Mouse (Mus musculus) midbrain, embryonic 11.5 days (tissue): ENCODE measurements at regions not wholly inside any gene's neighbourhood (a gene's known extent, or its start where the extent isn't known, plus 50 kb on each side); places are given as distances from the start of the nearest gene placed in this dataset.

Experiments
- ATAC-seq: fragments of 200-750 bp; cut with Nextera tagmentation; 2 replicates; pipeline ENCODE4 v1.8.0; 2017; ENCODE audit warnings: moderate TSS enrichment, moderate library complexity; ENCODE audit not compliant: low FRiP score
- DNase-seq: peaks from one replicate; pipeline ENCODE4 v3.0.0; 2015; ENCODE audit warnings: low spot score; ENCODE audit errors: missing footprints
- H3K27ac ChIP-seq: fragments of 300-500 bp; sonication (generic); 2 replicates; pipeline ENCODE4 v1.5.1; 2014; ENCODE audit warnings: low read depth, low read length
- H3K27me3 ChIP-seq: fragments of 300-500 bp; sonication (generic); 2 replicates; pipeline ENCODE4 v1.6.1; 2014; ENCODE audit warnings: mild to moderate bottlenecking, low read length, moderate library complexity, mixed read lengths; ENCODE audit not compliant: control insufficient read depth, insufficient read depth
- H3K36me3 ChIP-seq: fragments of 300-500 bp; sonication (generic); 2 replicates; pipeline ENCODE4 v1.6.1; 2014; ENCODE audit warnings: mild to moderate bottlenecking, low read length, moderate library complexity, mixed read lengths; ENCODE audit not compliant: control insufficient read depth, insufficient read depth
- H3K4me1 ChIP-seq: fragments of 300-500 bp; sonication (generic); 2 replicates; pipeline ENCODE4 v1.6.1; 2014; ENCODE audit warnings: low read length; ENCODE audit not compliant: control insufficient read depth, insufficient read depth
- H3K4me2 ChIP-seq: fragments of 300-500 bp; sonication (generic); 2 replicates; pipeline ENCODE4 v1.6.1; 2014; ENCODE audit warnings: mild to moderate bottlenecking, moderate library complexity
- H3K4me3 ChIP-seq: fragments of 300-500 bp; sonication (generic); 2 replicates; pipeline ENCODE4 v1.5.1; 2014; ENCODE audit warnings: low read depth, low read length
- H3K9ac ChIP-seq: fragments of 300-500 bp; sonication (generic); 2 replicates; pipeline ENCODE4 v1.6.1; 2014; ENCODE audit warnings: low read length
- H3K9me3 ChIP-seq: fragments of 300-500 bp; sonication (generic); 2 replicates; pipeline ENCODE4 v1.6.1; 2016; ENCODE audit warnings: low read length; ENCODE audit not compliant: control insufficient read depth
- WGBS: fragments of 180-500 bp; shearing (Covaris S2); extraction: QIAGEN DNeasy Blood & Tissue Kit; methylation state at CpG from one replicate; pipeline ENCODE4 v1.1.7; 2014; 5-methylcytosine and 5-hydroxymethylcytosine counted together

DNA sequence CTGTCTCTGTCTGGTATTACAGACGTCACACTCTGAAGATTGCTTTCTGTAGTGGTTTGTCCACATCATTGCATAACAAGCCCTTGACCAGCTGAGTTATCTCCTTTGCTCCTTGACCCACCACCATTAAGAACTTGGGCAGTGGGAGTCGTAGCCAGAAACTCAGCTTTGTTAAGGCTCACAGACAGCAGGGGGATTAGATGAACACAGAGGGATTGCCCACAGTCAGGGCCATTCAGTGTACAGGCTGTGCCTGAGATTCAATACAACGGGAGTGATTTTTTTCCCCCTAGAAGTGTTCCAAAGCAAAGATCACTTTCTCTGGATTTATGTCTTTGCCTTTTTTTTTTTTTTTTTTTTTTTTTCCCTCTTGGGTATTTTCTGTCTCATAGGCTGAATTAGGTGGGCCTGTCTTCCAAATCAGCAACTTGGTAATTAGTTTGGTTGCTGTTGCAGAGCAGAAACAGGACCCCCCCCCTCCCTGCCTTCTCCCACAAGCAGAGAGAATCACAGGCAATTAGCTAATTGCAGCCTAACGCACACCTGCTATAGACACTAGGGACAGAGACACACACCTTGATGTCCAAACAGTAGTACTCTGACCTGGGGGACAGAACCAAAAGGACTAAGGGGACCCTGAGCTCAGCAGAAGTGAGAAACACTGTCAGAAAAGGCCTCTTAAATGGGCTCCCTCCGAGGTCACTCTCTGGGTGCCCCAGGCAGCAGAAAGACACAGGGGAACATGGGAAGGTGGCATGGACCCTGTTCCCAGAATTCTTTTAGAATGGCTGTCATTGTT is 340.4 kb upstream of the Dynlrb2 start:
- Histone ChIP-seq H3K4me2 (no peak overlapping the region), H3K36me3 (no peaks in the 10 kb centered on the region), H3K4me1 (no peaks in the 10 kb centered on the region), H3K4me3 (no peak overlapping the region), H3K9me3 (no peaks in the 10 kb centered on the region), H3K27ac (no peak overlapping the region), H3K27me3 (no peaks in the 10 kb centered on the region), H3K9ac (no peak overlapping the region)
- WGBS = 36% methylated on average over 5 of the region's 5 CpGs
- DNase-seq (peak; percentile 80), ATAC-seq (no peak)

DNA sequence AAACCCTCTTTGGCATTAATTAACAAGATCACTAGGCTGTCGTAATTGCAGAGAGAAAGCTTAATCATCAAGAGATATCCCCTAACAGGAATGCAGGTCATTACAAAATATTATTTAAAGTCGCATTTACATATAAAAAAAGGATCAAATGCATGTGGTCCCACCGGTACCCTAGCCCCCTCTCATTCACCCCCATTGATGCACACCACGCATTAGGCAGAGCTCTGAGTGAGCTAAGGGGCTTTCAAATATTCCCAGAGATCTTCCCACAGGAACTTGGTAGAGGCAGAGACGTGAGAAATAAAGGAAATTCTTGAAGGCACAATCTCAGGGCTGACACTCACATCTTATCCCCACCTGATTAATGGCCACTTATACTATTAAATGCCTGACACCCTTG is 343.8 kb upstream of the Dynlrb2 start:
- WGBS = 76% methylated on average over 5 of the region's 5 CpGs
- ATAC-seq = no peak
- H3K27ac ChIP-seq = no peak overlapping the region
- peak; percentile 21 for DNase-seq
- H3K36me3 ChIP-seq = no peaks in the 10 kb centered on the region
- no peaks in the 10 kb centered on the region for H3K4me1 ChIP-seq
- no peaks in the 10 kb centered on the region for H3K9me3 ChIP-seq
- H3K9ac ChIP-seq = no peak overlapping the region
- no peak overlapping the region for H3K4me3 ChIP-seq
- no peak overlapping the region for H3K4me2 ChIP-seq
- H3K27me3 ChIP-seq = no peaks in the 10 kb centered on the region

DNA sequence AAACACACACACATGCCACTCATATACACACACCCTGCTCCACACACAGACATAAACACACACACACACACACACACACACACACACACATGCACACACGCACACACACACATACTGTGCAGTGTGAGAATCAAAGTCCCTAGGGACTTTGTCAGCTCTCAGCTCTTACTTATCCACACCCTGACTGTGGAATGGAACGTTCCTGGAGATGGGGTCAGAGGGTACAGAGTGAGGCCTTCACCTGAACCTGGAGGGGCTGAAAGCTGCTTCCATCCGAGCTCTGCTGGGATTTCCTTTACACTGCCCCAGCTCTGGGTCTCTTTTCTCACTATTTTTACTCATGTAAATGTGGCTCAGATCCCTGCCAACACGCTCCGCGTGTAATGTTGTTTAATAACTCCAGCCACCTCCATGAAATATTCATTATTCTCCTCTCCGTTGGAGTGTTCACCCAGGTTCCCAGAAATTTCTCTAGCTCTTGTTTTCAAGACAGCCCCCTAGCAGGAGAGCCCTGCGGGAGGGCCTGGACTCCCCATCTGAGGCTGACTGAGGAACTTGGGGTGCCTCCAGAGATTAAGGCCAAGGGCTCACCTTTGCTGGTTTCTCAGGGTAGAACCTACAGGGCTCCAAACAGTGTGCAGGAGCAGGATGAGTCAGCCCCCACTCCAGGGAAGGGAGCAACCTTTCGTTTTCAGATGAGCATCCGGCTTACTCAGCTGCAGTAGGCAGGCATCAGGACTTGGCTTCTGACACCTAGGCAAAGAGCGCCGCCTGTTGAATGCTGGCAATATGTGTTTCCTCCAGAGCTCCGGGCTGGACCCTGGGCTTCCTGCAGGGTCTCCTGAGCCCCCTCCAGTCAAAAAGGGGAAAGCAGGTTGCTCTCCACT is 360.8 kb upstream of the Dynlrb2 start:
- no peak overlapping the region for H3K9ac ChIP-seq
- no peaks in the 10 kb centered on the region for H3K27me3 ChIP-seq
- WGBS = 51% methylated on average over 13 of the region's 13 CpGs
- no peaks in the 10 kb centered on the region for H3K9me3 ChIP-seq
- no peaks in the 10 kb centered on the region for H3K36me3 ChIP-seq
- H3K4me2 ChIP-seq = no peak overlapping the region
- H3K27ac ChIP-seq = no peak overlapping the region
- peak; percentile 87 for DNase-seq
- H3K4me1 ChIP-seq = no peaks in the 10 kb centered on the region
- peak; percentile 27; the same call in 1 of the 2 replicates for ATAC-seq
- H3K4me3 ChIP-seq = no peak overlapping the region

DNA sequence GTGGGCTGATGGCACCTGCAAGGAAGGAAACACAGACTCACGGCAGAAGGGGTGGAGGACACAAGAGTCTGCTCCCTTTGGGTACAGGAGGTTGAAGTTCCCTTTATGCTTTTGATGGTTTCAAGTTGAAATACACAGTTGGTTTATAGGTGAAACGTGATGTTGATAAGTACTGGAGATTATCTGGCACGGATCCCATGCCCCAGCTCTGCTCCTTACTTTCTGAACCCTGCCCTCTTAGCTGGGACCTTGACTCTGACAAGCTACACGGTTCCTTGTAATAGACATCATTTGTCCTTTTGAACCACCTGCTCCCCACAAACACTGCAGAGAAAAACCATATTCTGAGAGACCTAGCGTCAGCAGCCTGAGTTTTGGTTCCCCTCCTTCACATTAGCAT is 363.4 kb upstream of the Dynlrb2 start:
- no peaks in the 10 kb centered on the region for H3K27me3 ChIP-seq
- ATAC-seq (no peak), DNase-seq (no peak)
- no peak overlapping the region for H3K4me3 ChIP-seq
- no peak overlapping the region for H3K4me2 ChIP-seq
- H3K9ac ChIP-seq = no peak overlapping the region
- no peaks in the 10 kb centered on the region for H3K36me3 ChIP-seq
- no peaks in the 10 kb centered on the region for H3K4me1 ChIP-seq
- H3K27ac ChIP-seq = no peak overlapping the region
- whole genome bisulfite sequencing = 89% methylated on average over 5 of the region's 5 CpGs
- H3K9me3 ChIP-seq = no peaks in the 10 kb centered on the region

DNA sequence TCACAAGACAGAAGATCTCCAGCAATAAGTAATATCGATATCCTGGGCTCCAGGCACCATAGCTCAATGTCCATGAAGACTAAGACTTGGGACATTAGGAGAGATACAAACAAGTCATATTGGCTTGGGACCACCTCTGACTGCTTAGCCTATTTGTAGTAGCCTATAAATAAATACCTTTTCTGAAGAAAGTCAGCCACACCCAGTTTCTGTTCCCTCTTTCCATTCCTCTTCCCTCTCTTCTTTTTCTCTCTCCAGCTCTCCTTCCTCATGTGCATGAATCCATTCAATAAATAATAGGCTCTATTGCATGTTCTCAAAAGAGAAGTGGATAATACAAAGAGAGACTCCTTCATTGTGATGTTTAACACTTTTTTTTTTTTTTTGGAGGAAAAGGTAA is 364.8 kb upstream of the Dynlrb2 start:
- no peak overlapping the region for H3K4me3 ChIP-seq
- ATAC-seq (no peak), DNase-seq (no peak)
- no peak overlapping the region for H3K4me2 ChIP-seq
- no peak overlapping the region for H3K27ac ChIP-seq
- no peaks in the 10 kb centered on the region for H3K36me3 ChIP-seq
- no peaks in the 10 kb centered on the region for H3K9me3 ChIP-seq
- H3K4me1 ChIP-seq = no peaks in the 10 kb centered on the region
- no peak overlapping the region for H3K9ac ChIP-seq
- WGBS = 86% methylated on average over 1 of the region's 1 CpGs
- no peaks in the 10 kb centered on the region for H3K27me3 ChIP-seq

DNA sequence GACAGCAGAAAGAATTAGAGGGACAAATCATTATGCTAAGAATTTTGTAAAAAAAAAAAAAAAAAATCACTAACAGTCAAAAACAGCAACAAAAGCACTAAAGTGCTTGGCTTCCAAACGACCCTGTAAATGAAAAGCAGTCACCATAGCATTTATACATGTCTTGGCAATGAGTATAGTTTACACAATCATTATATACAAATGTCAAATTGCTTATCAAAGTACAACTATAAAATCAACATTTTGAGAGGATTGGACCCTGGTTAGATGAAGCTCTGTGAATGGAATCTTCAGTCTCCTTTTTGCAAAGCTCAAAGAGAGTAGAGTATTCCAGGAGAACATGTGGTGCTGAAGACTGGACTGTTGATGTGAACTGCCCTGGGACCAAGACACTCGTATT is 367.0 kb upstream of the Dynlrb2 start:
- H3K4me2 ChIP-seq = no peak overlapping the region
- WGBS = 75% methylated on average over 2 of the region's 2 CpGs
- H3K4me1 ChIP-seq = no peaks in the 10 kb centered on the region

DNA sequence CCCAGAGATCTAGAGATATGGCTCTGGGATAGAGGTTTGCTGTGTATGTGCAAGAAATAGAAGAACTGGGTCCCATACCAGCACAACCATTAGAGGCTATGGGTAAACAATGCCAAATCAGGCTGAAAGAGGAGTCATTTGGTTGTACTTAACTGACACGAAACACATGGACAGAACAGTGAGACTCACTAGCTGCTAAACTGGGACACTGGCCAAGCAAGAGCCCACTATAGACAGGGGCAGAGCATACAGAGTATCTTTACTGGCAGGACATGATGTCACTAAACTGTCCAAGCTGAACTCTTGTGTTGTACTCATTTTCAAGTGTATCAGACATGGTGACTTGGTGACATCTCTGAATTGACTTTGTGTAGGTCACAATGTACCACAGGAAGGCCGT is 371.3 kb upstream of the Dynlrb2 start:
- ATAC-seq (no peak), DNase-seq (no peak)
- H3K36me3 ChIP-seq = no peaks in the 10 kb centered on the region
- H3K27ac ChIP-seq = no peak overlapping the region
- H3K4me2 ChIP-seq = no peak overlapping the region
- H3K4me1 ChIP-seq = no peaks in the 10 kb centered on the region
- no peak overlapping the region for H3K4me3 ChIP-seq
- WGBS = 86% methylated on average over 2 of the region's 2 CpGs
- H3K27me3 ChIP-seq = no peaks in the 10 kb centered on the region
- H3K9me3 ChIP-seq = no peaks in the 10 kb centered on the region
- H3K9ac ChIP-seq = no peak overlapping the region

More for the DNA sequence above, 367.0 kb upstream of the Dynlrb2 start:
- no peak for ATAC-seq
- H3K9me3 ChIP-seq = no peaks in the 10 kb centered on the region
- H3K9ac ChIP-seq = no peak overlapping the region
- no peaks in the 10 kb centered on the region for H3K27me3 ChIP-seq
- no peak overlapping the region for H3K4me3 ChIP-seq
- H3K27ac ChIP-seq = no peak overlapping the region
- DNase-seq = no peak
- no peaks in the 10 kb centered on the region for H3K36me3 ChIP-seq

DNA sequence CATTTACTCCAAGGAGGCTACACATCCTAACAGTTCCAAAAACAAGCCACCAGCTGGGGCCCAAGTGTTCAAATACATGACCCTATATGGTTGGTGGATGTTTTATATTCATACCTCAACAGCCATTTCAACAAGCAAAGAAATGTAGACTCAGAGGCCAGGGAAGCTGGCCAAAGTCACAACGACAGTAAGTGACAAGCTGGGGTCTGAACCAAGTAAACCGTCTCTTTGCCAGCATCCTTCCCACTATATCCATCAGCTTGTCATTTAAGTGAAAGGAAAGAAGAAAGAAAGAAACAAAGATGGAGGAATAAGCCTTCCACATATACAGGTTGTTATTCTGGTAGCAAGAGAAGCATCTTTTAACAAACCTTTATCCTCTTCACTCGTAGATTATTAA is 371.7 kb upstream of the Dynlrb2 start:
- 89% methylated on average over 3 of the region's 3 CpGs for WGBS
- Histone ChIP-seq H3K9ac (no peak overlapping the region), H3K4me2 (no peak overlapping the region), H3K4me3 (no peak overlapping the region), H3K4me1 (no peaks in the 10 kb centered on the region), H3K36me3 (no peaks in the 10 kb centered on the region), H3K9me3 (no peaks in the 10 kb centered on the region), H3K27me3 (no peaks in the 10 kb centered on the region), H3K27ac (no peak overlapping the region)
- ATAC-seq = no peak
- no peak for DNase-seq

DNA sequence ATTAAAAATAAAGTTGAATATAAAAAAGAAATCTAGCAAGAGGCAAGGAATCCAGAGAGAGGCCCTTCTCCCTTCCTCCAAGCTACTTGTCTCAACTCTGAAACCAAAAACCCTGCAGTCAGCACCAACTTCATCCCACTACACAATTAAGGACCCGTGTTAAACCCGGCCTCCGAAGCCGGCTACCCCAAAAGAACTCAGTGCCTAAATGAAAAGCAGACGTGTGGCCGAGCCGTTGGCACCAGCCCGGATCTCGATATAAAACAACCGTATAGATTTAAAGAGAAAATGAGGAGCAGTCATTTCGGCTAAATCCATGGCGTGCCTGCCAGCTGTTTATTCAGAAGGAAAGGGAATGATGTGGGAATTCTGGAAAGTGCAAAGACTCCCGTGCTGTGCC is 384.7 kb upstream of the Dynlrb2 start:
- Histone ChIP-seq H3K4me1 (no peaks in the 10 kb centered on the region; the same call in 1 of the 2 replicates), H3K27ac (no peak overlapping the region), H3K9me3 (no peaks in the 10 kb centered on the region), H3K9ac (no peak overlapping the region), H3K27me3 (no peaks in the 10 kb centered on the region), H3K4me3 (no peak overlapping the region), H3K4me2 (no peak overlapping the region), H3K36me3 (no peaks in the 10 kb centered on the region)
- no peak for DNase-seq
- 82% methylated on average over 13 of the region's 13 CpGs for WGBS
- ATAC-seq = no peak
